In genomic region chr16:45623230-45623629, GRCm38 (mm10) we compare ENCODE assay signal across 29 mouse cellular contexts. TPM values are rescaled to one million over a fixed set of nuclear protein-coding genes. Genes with fewer than 3 reads are reported as not detected.
A peak's percentile ranks its signal among the peaks of the same experiment; 100 is the strongest.
DNase-seq lines count a peak whose midpoint lies in the region; ATAC-seq lines count a peak whose summit lies in the region.
"Had no signal": no experiment of that assay in that cellular context is flagged by ENCODE, and none has a peak within 500 bp of the region (broad histone marks: within the 10 kb centered on the region; RNA-seq: fewer than 3 reads in every experiment).

No protein-coding gene starts in this region.

- H3K4me3 ChIP-seq in liver, embryonic 16.5 days (ENCODE audit: low read depth, low read length), result no peak overlapping the region
- no peak overlapping the region for H3K4me3 ChIP-seq in neural tube, embryonic 15.5 days (replicated peaks)
- H3K4me3 ChIP-seq: forebrain, embryonic 13.5 days; heart, embryonic 15.5 days; hindbrain, embryonic 13.5 days; left cerebral cortex, adult 2 months; limb, embryonic 12.5 days; liver, embryonic 13.5 days; lung, embryonic 15.5 days; midbrain, embryonic 13.5 days; neural tube, embryonic 13.5 days; stomach, embryonic 15.5 days had no signal

- peak; percentile 80 for DNase-seq in A20 (ENCODE audit: low read depth, low spot score)
- DNase-seq in splenic B cell, adult 2 months (ENCODE audit: low read depth, low spot score), result peak; percentile 10
- no peak for DNase-seq in layer of hippocampus, postnatal 10 days (ENCODE audit: low spot score in 2 of 2)
- no peak for DNase-seq in thymus, postnatal 36 days
- DNase-seq: adrenal gland, adult 8-10 months; B cell, adult 2 months; cerebellum, adult 2 months; cerebellum, postnatal 14 days; heart, postnatal 36 days; kidney, postnatal 14 days; layer of hippocampus, adult 9-11 months; liver, embryonic 13.5 days; thymus, postnatal 14 days had no signal

- H3K4me1 ChIP-seq in liver, embryonic 16.5 days (ENCODE audit: control insufficient read depth, low read depth, low read length), result peaks cover 4% of the 10 kb centered on the region
- H3K4me1 ChIP-seq in neural tube, embryonic 15.5 days, result no peaks in the 10 kb centered on the region
- H3K4me1 ChIP-seq: forebrain, embryonic 13.5 days; hindbrain, embryonic 13.5 days; limb, embryonic 12.5 days; midbrain, embryonic 13.5 days; neural tube, embryonic 13.5 days; stomach, embryonic 15.5 days had no signal

- no peak overlapping the region for H3K27ac ChIP-seq in liver, embryonic 16.5 days (ENCODE audit: low read length)
- no peak overlapping the region for H3K27ac ChIP-seq in neural tube, embryonic 15.5 days (replicated peaks)
- H3K27ac ChIP-seq: forebrain, embryonic 13.5 days; heart, embryonic 15.5 days; hindbrain, embryonic 13.5 days; left cerebral cortex, adult 2 months; limb, embryonic 12.5 days; liver, embryonic 13.5 days; lung, embryonic 15.5 days; midbrain, embryonic 13.5 days; neural tube, embryonic 13.5 days; stomach, embryonic 15.5 days had no signal

- no peaks in the 10 kb centered on the region for H3K9me3 ChIP-seq in liver, embryonic 16.5 days (replicated peaks; ENCODE audit: control insufficient read depth, low read length)
- no peaks in the 10 kb centered on the region for H3K9me3 ChIP-seq in neural tube, embryonic 15.5 days (replicated peaks)
- H3K9me3 ChIP-seq: forebrain, embryonic 13.5 days; heart, embryonic 15.5 days; hindbrain, embryonic 13.5 days; limb, embryonic 12.5 days; liver, embryonic 13.5 days; lung, embryonic 15.5 days; megakaryocyte, embryonic 14.5 days; midbrain, embryonic 13.5 days; neural tube, embryonic 13.5 days; stomach, embryonic 15.5 days had no signal

- 15% methylated on average over 4 of the region's 4 CpGs for WGBS in liver, embryonic 16.5 days (ENCODE audit: insufficient replicate concordance)
- WGBS in neural tube, embryonic 15.5 days, result 89% methylated on average over 4 of the region's 4 CpGs

- peak; percentile 88 for ATAC-seq in granulocyte monocyte progenitor cell, adult 5-6 weeks (replicated peaks; ENCODE audit: poor library complexity, severe bottlenecking)
- ATAC-seq in liver, embryonic 16.5 days (ENCODE audit: low read depth), result 0 out of 2 replicates have a peak, but pooled peaks have one; percentile 24
- ATAC-seq in neural tube, embryonic 15.5 days (ENCODE audit: low FRiP score), result no peak
- ATAC-seq: forebrain, embryonic 13.5 days; intestine, postnatal 0 days; midbrain, embryonic 13.5 days had no signal

- no peak overlapping the region for H3K4me2 ChIP-seq in liver, embryonic 16.5 days (ENCODE audit: low read depth, low read length)
- no peak overlapping the region for H3K4me2 ChIP-seq in neural tube, embryonic 15.5 days
- H3K4me2 ChIP-seq: forebrain, embryonic 13.5 days; heart, embryonic 15.5 days; hindbrain, embryonic 13.5 days; limb, embryonic 12.5 days; liver, embryonic 13.5 days; lung, embryonic 15.5 days; midbrain, embryonic 13.5 days; neural tube, embryonic 13.5 days; stomach, embryonic 15.5 days had no signal

- H3K36me3 ChIP-seq in liver, embryonic 16.5 days (ENCODE audit: control insufficient read depth, insufficient read depth), result no peaks in the 10 kb centered on the region
- no peaks in the 10 kb centered on the region for H3K36me3 ChIP-seq in splenic B cell, adult 2 months (ENCODE audit: control insufficient read depth, insufficient read depth, low read length, poor library complexity, severe bottlenecking)
- no peaks in the 10 kb centered on the region for H3K36me3 ChIP-seq in neural tube, embryonic 15.5 days
- H3K36me3 ChIP-seq: heart, embryonic 15.5 days; hindbrain, embryonic 13.5 days; limb, embryonic 12.5 days; liver, embryonic 13.5 days; lung, embryonic 15.5 days; midbrain, embryonic 13.5 days; neural tube, embryonic 13.5 days; stomach, embryonic 15.5 days had no signal

- H3K9ac ChIP-seq in liver, embryonic 16.5 days (ENCODE audit: low read depth, low read length), result no peak overlapping the region
- H3K9ac ChIP-seq in neural tube, embryonic 15.5 days (replicated peaks), result no peak overlapping the region
- H3K9ac ChIP-seq: forebrain, embryonic 13.5 days; heart, embryonic 15.5 days; hindbrain, embryonic 13.5 days; limb, embryonic 12.5 days; liver, embryonic 13.5 days; lung, embryonic 15.5 days; midbrain, embryonic 13.5 days; neural tube, embryonic 13.5 days; stomach, embryonic 15.5 days had no signal

- H3K27me3 ChIP-seq in liver, embryonic 16.5 days (ENCODE audit: control insufficient read depth, insufficient read depth, low read depth, low read length), result no peaks in the 10 kb centered on the region
- no peaks in the 10 kb centered on the region for H3K27me3 ChIP-seq in splenic B cell, adult 2 months (ENCODE audit: control insufficient read depth, insufficient read depth, low read length, poor library complexity, severe bottlenecking)
- H3K27me3 ChIP-seq in neural tube, embryonic 15.5 days (replicated peaks), result no peaks in the 10 kb centered on the region
- H3K27me3 ChIP-seq: forebrain, embryonic 13.5 days; heart, embryonic 15.5 days; hindbrain, embryonic 13.5 days; limb, embryonic 12.5 days; liver, embryonic 13.5 days; lung, embryonic 15.5 days; megakaryocyte, embryonic 14.5 days; midbrain, embryonic 13.5 days; neural tube, embryonic 13.5 days; stomach, embryonic 15.5 days had no signal

RNA-seq across cellular contexts. Expression of gene Gcsam, which starts 13.1 kb away (rescaled TPM):
- not detected in 2 replicates for total RNA-seq in granulocyte monocyte progenitor cell, adult 5-6 weeks (2014; fragmentation: Nextera tagmentation)
- total RNA-seq in granulocyte monocyte progenitor cell, adult 5-6 weeks (2017), result 0.04 TPM in 1 of 2 replicates, not detected in the other
- polyA plus RNA-seq in liver, embryonic 16.5 days (2015; fragmentation: Nextera tagmentation; extraction: Ambion mirVana), result 1.8 and 1.9 TPM in 2 replicates
- not detected for total RNA-seq in layer of hippocampus, postnatal 10 days (2021)
- 0.26 TPM in 1 of 2 replicates, not detected in the other for polyA plus RNA-seq in neural tube, embryonic 15.5 days (2015; fragmentation: Nextera tagmentation; extraction: Ambion mirVana)
- total RNA-seq: gastrocnemius, adult 8-10 months; left cerebral cortex, adult 2 months; left cerebral cortex, postnatal 25 days had no signal
- polyA plus RNA-seq: cerebellum, adult 2 months; forebrain, embryonic 13.5 days; hindbrain, embryonic 13.5 days; midbrain, embryonic 13.5 days had no signal

RNA-seq across cellular contexts. Expression of gene BC016579, which starts 30.6 kb away (rescaled TPM):
- 2.7 TPM in 1 of 2 replicates, not detected in the other for total RNA-seq in granulocyte monocyte progenitor cell, adult 5-6 weeks (2014; fragmentation: Nextera tagmentation)
- 0.13 and 0.46 TPM in 2 replicates for total RNA-seq in granulocyte monocyte progenitor cell, adult 5-6 weeks (2017)
- polyA plus RNA-seq in liver, embryonic 16.5 days (2015; fragmentation: Nextera tagmentation; extraction: Ambion mirVana), result 0.27 and 0.32 TPM in 2 replicates
- not detected for total RNA-seq in layer of hippocampus, postnatal 10 days (2021)
- 0.29 TPM in 1 of 2 replicates, not detected in the other for polyA plus RNA-seq in neural tube, embryonic 15.5 days (2015; fragmentation: Nextera tagmentation; extraction: Ambion mirVana)
- total RNA-seq: gastrocnemius, adult 8-10 months; heart, postnatal 36 days had no signal
- polyA plus RNA-seq: forebrain, embryonic 13.5 days; heart, embryonic 15.5 days; hindbrain, embryonic 13.5 days; neural tube, embryonic 13.5 days had no signal

Comparison
In these comparisons a context has a peak if more than half of its experiments do, and no peak if none do; other contexts are left out.
1. DNase-seq: peak in A20 (single experiment) and splenic B cell, adult 2 months (single experiment); none in layer of hippocampus, postnatal 10 days (0 of 2) and thymus, postnatal 36 days (0 of 2).